22 mouse cellular contexts compared by ENCODE assay signal in the genomic region with DNA sequence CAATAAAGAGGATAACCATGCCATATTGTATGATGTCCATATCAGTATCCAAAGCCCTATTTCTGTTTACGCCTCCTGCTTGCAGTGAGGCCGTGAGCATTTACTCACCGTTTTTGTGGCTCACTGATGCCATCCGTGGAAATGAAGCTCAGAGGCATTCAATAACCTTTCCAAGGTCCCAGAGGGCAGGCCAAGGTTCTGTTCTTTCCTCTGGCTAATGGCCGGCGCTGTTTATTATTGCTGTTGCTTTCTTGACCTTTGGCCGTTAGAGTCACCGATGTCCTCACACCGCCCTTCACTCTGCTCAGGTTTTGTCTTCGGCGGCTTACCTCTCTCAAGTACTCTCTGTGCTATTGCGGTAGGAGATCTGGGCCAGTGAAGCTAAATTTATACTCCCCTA. TPM values are rescaled to one million over a fixed set of nuclear protein-coding genes. Genes with fewer than 3 reads are reported as not detected.
A peak's percentile ranks its signal among the peaks of the same experiment; 100 is the strongest.
DNase-seq lines count a peak whose midpoint lies in the region; ATAC-seq and TF ChIP-seq lines count a peak whose summit lies in the region.
"Had no signal": no experiment of that assay in that cellular context is flagged by ENCODE, and none has a peak within 500 bp of the region (broad histone marks: within the 10 kb centered on the region; RNA-seq: fewer than 3 reads in every experiment).

No protein-coding gene starts in this region.

- H3K9me3 ChIP-seq in kidney, embryonic 14.5 days (ENCODE audit: control insufficient read depth, low read length), result no peaks in the 10 kb centered on the region
- H3K9me3 ChIP-seq: hindbrain, embryonic 13.5 days; liver, embryonic 13.5 days; midbrain, embryonic 12.5 days had no signal

- no peaks in the 10 kb centered on the region for H3K36me3 ChIP-seq in kidney, embryonic 14.5 days (ENCODE audit: control insufficient read depth, insufficient read depth, low read length)
- H3K36me3 ChIP-seq: hindbrain, embryonic 13.5 days; liver, embryonic 13.5 days; midbrain, embryonic 12.5 days had no signal

- H3K27me3 ChIP-seq in kidney, embryonic 14.5 days (ENCODE audit: control insufficient read depth, insufficient read depth, low read length), result no peaks in the 10 kb centered on the region
- H3K27me3 ChIP-seq: hindbrain, embryonic 13.5 days; liver, embryonic 13.5 days; midbrain, embryonic 12.5 days had no signal

- no peak overlapping the region for H3K4me2 ChIP-seq in kidney, embryonic 14.5 days (replicated peaks; ENCODE audit: low read depth, low read length)
- H3K4me2 ChIP-seq: hindbrain, embryonic 13.5 days; liver, embryonic 13.5 days; midbrain, embryonic 12.5 days had no signal

- no peak overlapping the region for H3K27ac ChIP-seq in kidney, embryonic 14.5 days (ENCODE audit: low read depth, low read length)
- H3K27ac ChIP-seq in left cerebral cortex, adult 2 months, result peak overlapping the region; percentile 76
- H3K27ac ChIP-seq: heart, adult 2 months; hindbrain, embryonic 13.5 days; kidney, postnatal 0 days; liver, embryonic 13.5 days; midbrain, embryonic 12.5 days; stomach, postnatal 0 days had no signal

- ATAC-seq in kidney, embryonic 14.5 days (ENCODE audit: low FRiP score, low TSS enrichment), result no peak
- ATAC-seq: forebrain, postnatal 0 days had no signal

- no peak overlapping the region for H3K4me3 ChIP-seq in kidney, embryonic 14.5 days (ENCODE audit: low read length)
- H3K4me3 ChIP-seq in left cerebral cortex, adult 2 months, result no peak overlapping the region
- H3K4me3 ChIP-seq: heart, adult 2 months; hindbrain, embryonic 13.5 days; liver, embryonic 13.5 days; midbrain, embryonic 12.5 days had no signal

- intact Hi-C loops in left cerebral cortex, adult 2 months (cut with DNase I), result no loop called here
- intact Hi-C loops in left cerebral cortex, postnatal 10 days (cut with DNase I), result no loop called here

- TF ChIP-seq CTCF in left cerebral cortex, adult 2 months (IDR thresholded peaks at IDR 0.05), result no peak

- no peak overlapping the region for H3K9ac ChIP-seq in kidney, embryonic 14.5 days (ENCODE audit: low read depth, low read length)
- H3K9ac ChIP-seq: forebrain, postnatal 0 days; hindbrain, embryonic 13.5 days; liver, embryonic 13.5 days; midbrain, embryonic 12.5 days had no signal

- 66% methylated on average over 12 of the region's 12 CpGs for WGBS in kidney, embryonic 14.5 days

- H3K4me1 ChIP-seq in kidney, embryonic 14.5 days (ENCODE audit: control insufficient read depth, insufficient read depth, low read length), result no peaks in the 10 kb centered on the region
- H3K4me1 ChIP-seq: hindbrain, embryonic 13.5 days; liver, embryonic 13.5 days; midbrain, embryonic 12.5 days had no signal

- DNase-seq in adrenal gland, adult 8-10 months, result peak; percentile 17
- no peak for DNase-seq in adrenal gland, postnatal 25 days
- peak; percentile 58 for DNase-seq in kidney, adult 11 months
- no peak for DNase-seq in left cerebral cortex, adult 2 months (ENCODE audit: extremely low spot score in 1 of 2, low spot score in 2 of 2)
- no peak for DNase-seq in left cerebral cortex, postnatal 10 days (ENCODE audit: extremely low spot score in 1 of 2, low spot score in 2 of 2)
- DNase-seq in urinary bladder, adult 18-20 months (ENCODE audit: low spot score in 2 of 2), result no peak
- DNase-seq in gastrocnemius, postnatal 10 days, result no peak
- DNase-seq: cerebellum, adult 11 months; forebrain, postnatal 0 days; gastrocnemius, postnatal 36 days; heart, adult 2 months; heart, postnatal 36 days; liver, embryonic 13.5 days; lung, adult 2 months; lung, postnatal 14 days; thymus, adult 2 months; thymus, postnatal 4 days had no signal

RNA-seq across cellular contexts. Expression of a gene that starts 43.0 kb away (rescaled TPM):
- total RNA-seq in adrenal gland, adult 8-10 months (2022), result 1 to 10 TPM; 2.9 to 5.0 (median 3.5) TPM
- 3.0 and 3.9 TPM in 2 replicates for total RNA-seq in adrenal gland, postnatal 25 days (2021)
- polyA plus RNA-seq in kidney, embryonic 14.5 days (2014; fragmentation: Nextera tagmentation; extraction: Ambion mirVana), result 2.7 and 3.3 TPM in 2 replicates
- 100 to 1,000 TPM; 107 to 112 TPM for total RNA-seq in left cerebral cortex, adult 2 months (2021)
- total RNA-seq in left cerebral cortex, postnatal 10 days (2021), result 10 to 100 TPM; 51.4 to 55.8 TPM
- total RNA-seq in gastrocnemius, postnatal 10 days (2021), result 1 to 10 TPM; 3.1 to 4.8 TPM

RNA-seq across cellular contexts. Expression of a gene that starts 57.0 kb away (rescaled TPM):
- total RNA-seq in adrenal gland, adult 8-10 months (2022), result 10 to 100 TPM; 16.4 to 99.1 (median 40.1) TPM
- total RNA-seq in adrenal gland, postnatal 25 days (2021), result 143 and 167 TPM in 2 replicates
- 5.1 and 7.0 TPM in 2 replicates for polyA plus RNA-seq in kidney, embryonic 14.5 days (2014; fragmentation: Nextera tagmentation; extraction: Ambion mirVana)
- 10 to 100 TPM; 49.4 to 52.7 TPM for total RNA-seq in left cerebral cortex, adult 2 months (2021)
- total RNA-seq in left cerebral cortex, postnatal 10 days (2021), result 10 to 100 TPM; 10.4 TPM
- 1 to 10 TPM; 6.5 to 7.2 TPM for total RNA-seq in gastrocnemius, postnatal 10 days (2021)

Comparison
In these comparisons a context has a peak if more than half of its experiments do, and no peak if none do; other contexts are left out.
1. DNase-seq: peak in adrenal gland, adult 8-10 months (single experiment) and kidney, adult 11 months (single experiment); none in adrenal gland, postnatal 25 days (single experiment), left cerebral cortex, adult 2 months (0 of 2), left cerebral cortex, postnatal 10 days (0 of 2), urinary bladder, adult 18-20 months (0 of 2) and gastrocnemius, postnatal 10 days (single experiment).
2. RNA of a gene that starts 43.0 kb away (total RNA-seq): 107 to 112 TPM in left cerebral cortex, adult 2 months and 51.4 to 55.8 TPM in left cerebral cortex, postnatal 10 days; 3.1 to 4.8 TPM in gastrocnemius, postnatal 10 days, 3.0 to 3.9 TPM in adrenal gland, postnatal 25 days and 2.9 to 5.0 TPM in adrenal gland, adult 8-10 months; every median in the first group is over 4 times any median in the second.